Mouse (Mus musculus) liver, adult 2 months (tissue): ENCODE data around the gene Gm20509. TPM values are rescaled to one million over a fixed set of nuclear protein-coding genes. Genes with fewer than 3 reads are reported as not detected.
A peak's percentile ranks its signal among the peaks of the same experiment; 100 is the strongest.

Experiments
- DNase-seq: peaks from one replicate; pipeline ENCODE4 v3.0.0-alpha.2; 2011; ENCODE audit warnings: low read depth, low spot score; ENCODE audit errors: extremely low read depth
- H3K27ac ChIP-seq: fragments of 200-500 bp; replicated peaks from 2 replicates; pipeline ENCODE4 v1.5.1; 2012; ENCODE audit warnings: low read depth, mild to moderate bottlenecking, control low read depth, inconsistent platforms, low read length; ENCODE audit not compliant: insufficient read depth
- H3K27me3 ChIP-seq: fragments of 200-500 bp; 2 replicates; pipeline ENCODE4 v1.6.1; 2012; ENCODE audit warnings: mild to moderate bottlenecking, moderate library complexity, low read length, inconsistent platforms; ENCODE audit not compliant: control insufficient read depth, insufficient read depth
- H3K36me3 ChIP-seq: fragments of 200-500 bp; 2 replicates; pipeline ENCODE4 v1.6.1; 2012; ENCODE audit warnings: low read length, inconsistent platforms; ENCODE audit not compliant: control insufficient read depth, insufficient read depth
- H3K4me1 ChIP-seq: fragments of 200-500 bp; 2 replicates; pipeline ENCODE4 v1.6.1; 2011; ENCODE audit warnings: low read length; ENCODE audit not compliant: control insufficient read depth, insufficient read depth
- H3K4me3 ChIP-seq: fragments of 200-500 bp; 2 replicates; pipeline ENCODE4 v1.5.1; 2011; ENCODE audit warnings: low read depth, mild to moderate bottlenecking, control low read depth, low read length, moderate library complexity; ENCODE audit not compliant: insufficient read depth
- H3K79me2 ChIP-seq: fragments of 200-500 bp; 2 replicates; pipeline ENCODE4 v1.6.1; 2012; ENCODE audit warnings: inconsistent platforms, mild to moderate bottlenecking, low read length, moderate library complexity; ENCODE audit not compliant: control insufficient read depth, insufficient read depth
- H3K9ac ChIP-seq: fragments of 200-500 bp; 2 replicates; pipeline ENCODE4 v1.6.1; 2012; ENCODE audit warnings: low read depth, mild to moderate bottlenecking, control low read depth, inconsistent platforms, low read length
- CTCF ChIP-seq: fragments of 200-500 bp; IDR thresholded peaks from 2 replicates; pipeline ENCODE4 v1.5.1; 2011; ENCODE audit warnings: low read depth, low read length, control low read depth
- POLR2A ChIP-seq: fragments of 200-500 bp; IDR thresholded peaks from 2 replicates; pipeline ENCODE4 v1.6.1; 2011; ENCODE audit warnings: low read length, control low read depth; ENCODE audit not compliant: insufficient read depth; ENCODE audit errors: extremely low read depth
- WGBS: fragments of 180-500 bp; shearing (Covaris S2); methylation state at CpG from one replicate; pipeline ENCODE4 v1.1.7; 2018; 5-methylcytosine and 5-hydroxymethylcytosine counted together
- polyA plus RNA-seq: library from polyadenylated mRNA; depleted of rRNA; stranded (reverse); fragments of >200 nt; gene quantifications from 2 replicates; pipeline ENCODE4 v1.2.3, GENCODE M21; 2012; rRNA removed
- total RNA-seq: library from RNA; depleted of rRNA; stranded (reverse); fragments of >200 nt; gene quantifications from 2 replicates; pipeline ENCODE4 v1.2.3, GENCODE M21; 2014; rRNA removed

The Gm20509 gene
- total and polyA plus RNA-seq, 2 experiments = not detected

- DNase-seq = no peak
- Histone ChIP-seq H3K36me3 (no peaks in the 10 kb centered on the region), H3K79me2 (no peaks in the 10 kb centered on the region), H3K4me1 (no peaks in the 10 kb centered on the region), H3K27ac (no peak overlapping the region), H3K9ac (no peak overlapping the region), H3K27me3 (no peaks in the 10 kb centered on the region), H3K4me3 (no peak overlapping the region)
- 44% methylated on average over 9 of the region's 9 CpGs for WGBS
- TF ChIP-seq CTCF (no peak), POLR2A (no peak)
These were observed 52.1 kb downstream of the Gm20509 start for GRCm38 (mm10) chr9:73154347-73154746.

DNA sequence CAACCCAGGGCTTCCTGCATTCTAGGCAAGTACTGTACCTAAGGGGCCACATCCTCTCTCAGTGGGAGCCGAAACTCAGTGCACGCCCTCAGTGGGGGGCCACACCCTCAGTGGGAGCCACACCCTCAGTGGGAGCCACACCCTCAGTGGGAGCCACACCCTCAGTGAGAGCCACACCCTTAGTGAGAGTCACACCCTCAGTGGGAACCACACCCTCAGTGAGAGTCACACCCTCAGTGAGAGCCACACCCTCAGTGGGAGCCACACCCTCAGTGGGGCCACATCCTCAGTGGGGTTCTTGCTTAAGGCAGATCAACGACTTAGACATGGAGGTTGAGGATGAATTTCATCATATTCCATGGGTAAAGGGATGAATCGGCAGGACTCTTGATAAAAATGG lies 55.7 kb downstream of the Gm20509 start:
- TF ChIP-seq CTCF (no peak), POLR2A (no peak)
- Histone ChIP-seq H3K79me2 (no peaks in the 10 kb centered on the region), H3K27me3 (no peaks in the 10 kb centered on the region), H3K36me3 (no peaks in the 10 kb centered on the region), H3K27ac (no peak overlapping the region), H3K4me3 (no peak overlapping the region), H3K4me1 (no peaks in the 10 kb centered on the region), H3K9ac (no peak overlapping the region)
- WGBS = 82% methylated on average over 4 of the region's 4 CpGs
- DNase-seq = no peak

DNA sequence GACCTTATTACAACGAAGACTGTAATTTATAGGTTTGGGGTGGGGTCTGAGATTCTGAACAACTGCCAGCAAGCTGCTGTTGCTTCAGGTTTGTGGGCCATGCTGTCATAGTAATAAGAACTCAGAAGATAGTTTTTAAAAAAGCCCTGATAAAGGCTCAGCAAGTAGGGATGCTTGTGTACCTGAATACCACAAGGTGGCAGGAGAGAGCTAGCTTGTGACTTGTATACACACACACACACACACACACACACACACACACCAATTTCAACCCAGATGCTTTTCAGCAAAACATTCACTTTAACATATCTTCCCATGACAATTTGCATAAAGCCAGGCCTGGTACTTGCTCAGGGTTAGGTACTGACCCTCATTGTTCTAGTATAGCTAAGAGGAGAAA lies 57.0 kb downstream of the Gm20509 start:
- Histone ChIP-seq H3K79me2 (no peaks in the 10 kb centered on the region), H3K27me3 (no peaks in the 10 kb centered on the region; the same call in 1 of the 2 replicates), H3K4me3 (no peak overlapping the region), H3K9ac (no peak overlapping the region), H3K27ac (no peak overlapping the region), H3K36me3 (no peaks in the 10 kb centered on the region), H3K4me1 (no peaks in the 10 kb centered on the region)
- 58% methylated on average over 1 of the region's 1 CpGs for WGBS
- DNase-seq = peak; percentile 49
- TF ChIP-seq CTCF (no peak), POLR2A (no peak)

GRCm38 (mm10) chr9:73162571-73163333 lies 60.5 kb downstream of the Gm20509 start:
- H3K9ac ChIP-seq = no peak overlapping the region
- no peak overlapping the region for H3K4me3 ChIP-seq
- no peaks in the 10 kb centered on the region for H3K79me2 ChIP-seq
- WGBS = 19% methylated on average over 26 of the region's 26 CpGs
- no peak overlapping the region for H3K27ac ChIP-seq
- TF ChIP-seq POLR2A = no peak
- TF ChIP-seq CTCF = peak; percentile 52; the same call in 1 of the 2 replicates
- DNase-seq = peak; percentile 55
- H3K27me3 ChIP-seq = no peaks in the 10 kb centered on the region; the same call in 1 of the 2 replicates
- no peaks in the 10 kb centered on the region for H3K36me3 ChIP-seq
- no peaks in the 10 kb centered on the region for H3K4me1 ChIP-seq

- DNase-seq = no peak
- Histone ChIP-seq H3K79me2 (no peaks in the 10 kb centered on the region), H3K27me3 (no peaks in the 10 kb centered on the region; the same call in 1 of the 2 replicates), H3K36me3 (no peaks in the 10 kb centered on the region), H3K4me3 (no peak overlapping the region), H3K9ac (no peak overlapping the region), H3K4me1 (no peaks in the 10 kb centered on the region), H3K27ac (no peak overlapping the region)
- TF ChIP-seq POLR2A (no peak), CTCF (no peak)
- WGBS = 70% methylated on average over 4 of the region's 4 CpGs
These were observed 63.4 kb downstream of the Gm20509 start for GRCm38 (mm10) chr9:73165631-73166030.

Other genes starting within 250 kb of the Gm20509 start
- gene Pygo1, start 176.8 kb upstream of the Gm20509 start, total RNA-seq = 0.20 and 0.46 TPM in 2 replicates
- 0.21 and 0.22 TPM in 2 replicates for gene Pygo1, start 176.8 kb upstream of the Gm20509 start, polyA plus RNA-seq
- 0.09 and 0.20 TPM in 2 replicates for gene Dyx1c1, start 143.7 kb upstream of the Gm20509 start, total RNA-seq
- gene Dyx1c1, start 143.7 kb upstream of the Gm20509 start, polyA plus RNA-seq = 0.05 and 0.24 TPM in 2 replicates
- gene Gm44503, start 143.6 kb upstream of the Gm20509 start, total RNA-seq = not detected in 2 replicates
- not detected in 2 replicates for gene Gm44503, start 143.6 kb upstream of the Gm20509 start, polyA plus RNA-seq
- 11.9 and 15.8 TPM in 2 replicates for gene Ccpg1os, start 117.1 kb upstream of the Gm20509 start, total RNA-seq
- 9.4 and 10.1 TPM in 2 replicates for gene Ccpg1os, start 117.1 kb upstream of the Gm20509 start, polyA plus RNA-seq
- gene Ccpg1, start 117.0 kb upstream of the Gm20509 start, total RNA-seq = 36.8 and 46.1 TPM in 2 replicates
- 6.3 and 6.7 TPM in 2 replicates for gene Ccpg1, start 117.0 kb upstream of the Gm20509 start, polyA plus RNA-seq
- 3.0 and 4.2 TPM in 2 replicates for gene Pigb, start 62.1 kb upstream of the Gm20509 start, total RNA-seq
- gene Pigb, start 62.1 kb upstream of the Gm20509 start, polyA plus RNA-seq = 4.5 and 5.7 TPM in 2 replicates
- gene Rab27a, start 57.6 kb upstream of the Gm20509 start, total RNA-seq = 1.9 and 2.6 TPM in 2 replicates
- 0.77 and 0.78 TPM in 2 replicates for gene Rab27a, start 57.6 kb upstream of the Gm20509 start, polyA plus RNA-seq
- not detected in 2 replicates for gene Khdc3, start 634 bp upstream of the Gm20509 start, total RNA-seq
- 0.07 TPM in 1 of 2 replicates, not detected in the other for gene Khdc3, start 634 bp upstream of the Gm20509 start, polyA plus RNA-seq
- 31.3 and 34.9 TPM in 2 replicates for gene Rsl24d1, start 11.0 kb downstream of the Gm20509 start, total RNA-seq
- 11.2 and 11.9 TPM in 2 replicates for gene Rsl24d1, start 11.0 kb downstream of the Gm20509 start, polyA plus RNA-seq